Mouse (Mus musculus) hindbrain, embryonic 13.5 days (tissue): ENCODE data around the gene Gjc1. TPM values are rescaled to one million over a fixed set of nuclear protein-coding genes. Genes with fewer than 3 reads are reported as not detected.

ENCODE experiments used
- ATAC-seq: fragments of 200-750 bp; cut with Nextera tagmentation; 2 replicates; pipeline ENCODE4 v1.8.0; 2017; ENCODE audit warnings: moderate TSS enrichment; ENCODE audit not compliant: low FRiP score
- H3K27ac ChIP-seq: fragments of 300-500 bp; sonication (generic); 2 replicates; pipeline ENCODE4 v1.5.1; 2015; ENCODE audit warnings: inconsistent platforms, mild to moderate bottlenecking, moderate library complexity
- H3K27me3 ChIP-seq: fragments of 300-500 bp; sonication (generic); 2 replicates; pipeline ENCODE4 v1.6.1; 2015; ENCODE audit warnings: mild to moderate bottlenecking, inconsistent platforms
- H3K36me3 ChIP-seq: fragments of 300-500 bp; sonication (generic); 2 replicates; pipeline ENCODE4 v1.6.1; 2015; ENCODE audit warnings: mild to moderate bottlenecking, inconsistent platforms
- H3K4me1 ChIP-seq: fragments of 300-500 bp; sonication (generic); replicated peaks from 2 replicates; pipeline ENCODE4 v1.6.1; 2015; ENCODE audit warnings: inconsistent platforms
- H3K4me2 ChIP-seq: fragments of 300-500 bp; sonication (generic); 2 replicates; pipeline ENCODE4 v1.6.1; 2015; ENCODE audit warnings: inconsistent platforms, mild to moderate bottlenecking, moderate library complexity
- H3K4me3 ChIP-seq: fragments of 300-500 bp; sonication (generic); 2 replicates; pipeline ENCODE4 v1.5.1; 2015; ENCODE audit warnings: mild to moderate bottlenecking, inconsistent platforms
- H3K9ac ChIP-seq: fragments of 300-500 bp; sonication (generic); 2 replicates; pipeline ENCODE4 v1.6.1; 2015; ENCODE audit warnings: mild to moderate bottlenecking, inconsistent platforms
- H3K9me3 ChIP-seq: fragments of 300-500 bp; sonication (generic); 2 replicates; pipeline ENCODE4 v1.6.1; 2016; ENCODE audit warnings: inconsistent platforms
- WGBS: fragments of 180-500 bp; shearing (Covaris S2); methylation state at CpG from one replicate; pipeline ENCODE4 v1.1.7; 2015; 5-methylcytosine and 5-hydroxymethylcytosine counted together
- polyA plus RNA-seq: library from polyadenylated mRNA; unstranded; fragments of >200 nt; fragmentation: Nextera tagmentation; extraction: Ambion mirVana; gene quantifications from 2 replicates; pipeline ENCODE4 v1.2.1, GENCODE M21; 2015

The Gjc1 gene
- polyA plus RNA-seq: 43.8 and 44.8 TPM in 2 replicates

- peaks cover 16% of the 10 kb centered on the region for H3K27me3 ChIP-seq
- H3K9me3 ChIP-seq: no peaks in the 10 kb centered on the region
- peak; percentile 86 for ATAC-seq
- peaks cover 33% of the 10 kb centered on the region for H3K4me1 ChIP-seq
- no peaks in the 10 kb centered on the region for H3K36me3 ChIP-seq
- H3K9ac ChIP-seq: peak within 1 kb of the TSS; percentile 90
- peak within 1 kb of the TSS; percentile 86 for H3K4me2 ChIP-seq
- peak within 1 kb of the TSS; percentile 95 for H3K27ac ChIP-seq
- H3K4me3 ChIP-seq: peak within 1 kb of the TSS; percentile 85
- WGBS: under 1% methylated on average over 48 of the region's 97 CpGs
These were observed at the start of gene Gjc1 for GRCm38 (mm10) chr11:102819021-102819782. Gene Gjc1 (minus strand): TSS chr11:102819700.

- H3K4me2 ChIP-seq: no peak overlapping the region
- peaks cover 86% of the 10 kb centered on the region for H3K36me3 ChIP-seq
- no peak for ATAC-seq
- 39% methylated on average over 4 of the region's 4 CpGs for WGBS
- H3K27ac ChIP-seq: no peak overlapping the region
- no peaks in the 10 kb centered on the region for H3K9me3 ChIP-seq
- no peaks in the 10 kb centered on the region for H3K27me3 ChIP-seq
- no peaks in the 10 kb centered on the region for H3K4me1 ChIP-seq
- H3K4me3 ChIP-seq: no peak overlapping the region
- no peak overlapping the region for H3K9ac ChIP-seq
These were observed 44.8 kb upstream of the Gjc1 start for GRCm38 (mm10) chr11:102864272-102864671.

GRCm38 (mm10) chr11:102859933-102860332 is 40.4 kb upstream of the Gjc1 start:
- H3K27me3 ChIP-seq: no peaks in the 10 kb centered on the region
- no peak overlapping the region for H3K4me3 ChIP-seq
- WGBS: 95% methylated on average over 8 of the region's 8 CpGs
- no peak overlapping the region for H3K27ac ChIP-seq
- peaks cover 91% of the 10 kb centered on the region for H3K36me3 ChIP-seq
- H3K9me3 ChIP-seq: no peaks in the 10 kb centered on the region
- H3K4me2 ChIP-seq: no peak overlapping the region
- ATAC-seq: no peak
- H3K4me1 ChIP-seq: no peaks in the 10 kb centered on the region
- no peak overlapping the region for H3K9ac ChIP-seq

GRCm38 (mm10) chr11:102858951-102859350 is 39.5 kb upstream of the Gjc1 start:
- Histone ChIP-seq H3K4me1 (no peaks in the 10 kb centered on the region), H3K27me3 (no peaks in the 10 kb centered on the region), H3K36me3 (peaks cover 97% of the 10 kb centered on the region), H3K4me2 (no peak overlapping the region), H3K27ac (no peak overlapping the region), H3K9ac (no peak overlapping the region), H3K9me3 (no peaks in the 10 kb centered on the region), H3K4me3 (no peak overlapping the region)
- no peak for ATAC-seq
- WGBS: 82% methylated on average over 11 of the region's 11 CpGs

GRCm38 (mm10) chr11:102855941-102856340 is 36.4 kb upstream of the Gjc1 start:
- H3K4me1 ChIP-seq: no peaks in the 10 kb centered on the region
- H3K9me3 ChIP-seq: no peaks in the 10 kb centered on the region
- no peak overlapping the region for H3K27ac ChIP-seq
- H3K27me3 ChIP-seq: no peaks in the 10 kb centered on the region
- ATAC-seq: no peak
- no peak overlapping the region for H3K4me2 ChIP-seq
- H3K9ac ChIP-seq: no peak overlapping the region
- H3K36me3 ChIP-seq: peaks cover 95% of the 10 kb centered on the region
- H3K4me3 ChIP-seq: no peak overlapping the region
- WGBS: 86% methylated on average over 6 of the region's 6 CpGs

- Histone ChIP-seq H3K4me1 (no peaks in the 10 kb centered on the region), H3K4me2 (no peak overlapping the region), H3K9me3 (no peaks in the 10 kb centered on the region), H3K9ac (no peak overlapping the region), H3K4me3 (no peak overlapping the region), H3K27me3 (no peaks in the 10 kb centered on the region), H3K27ac (no peak overlapping the region), H3K36me3 (peaks cover 95% of the 10 kb centered on the region)
- ATAC-seq: no peak
These were observed 34.3 kb upstream of the Gjc1 start for GRCm38 (mm10) chr11:102853760-102854159.

- Histone ChIP-seq H3K9me3 (no peaks in the 10 kb centered on the region), H3K4me2 (no peak overlapping the region), H3K4me1 (no peaks in the 10 kb centered on the region), H3K27me3 (no peaks in the 10 kb centered on the region), H3K9ac (no peak overlapping the region), H3K36me3 (peaks cover 96% of the 10 kb centered on the region), H3K4me3 (no peak overlapping the region), H3K27ac (no peak overlapping the region)
- 68% methylated on average over 5 of the region's 5 CpGs for WGBS
- ATAC-seq: no peak
These were observed 32.4 kb upstream of the Gjc1 start for GRCm38 (mm10) chr11:102851883-102852282.

GRCm38 (mm10) chr11:102845926-102846325 is 26.4 kb upstream of the Gjc1 start:
- no peaks in the 10 kb centered on the region for H3K4me1 ChIP-seq
- no peak overlapping the region for H3K4me3 ChIP-seq
- no peaks in the 10 kb centered on the region for H3K9me3 ChIP-seq
- H3K9ac ChIP-seq: no peak overlapping the region
- 87% methylated on average over 10 of the region's 10 CpGs for WGBS
- ATAC-seq: no peak
- no peaks in the 10 kb centered on the region for H3K27me3 ChIP-seq
- no peak overlapping the region for H3K27ac ChIP-seq
- peaks cover 100% of the 10 kb centered on the region for H3K36me3 ChIP-seq
- no peak overlapping the region for H3K4me2 ChIP-seq

- Histone ChIP-seq H3K4me1 (0 out of 2 replicates have a peak, but pooled peaks cover 3% of the 10 kb centered on the region), H3K9ac (no peak overlapping the region), H3K4me3 (no peak overlapping the region), H3K4me2 (no peak overlapping the region), H3K27me3 (no peaks in the 10 kb centered on the region), H3K36me3 (peaks cover 75% of the 10 kb centered on the region), H3K27ac (0 out of 2 replicates have a peak overlapping the region, but pooled peaks have one; percentile 19), H3K9me3 (no peaks in the 10 kb centered on the region)
- WGBS: 92% methylated on average over 9 of the region's 9 CpGs
- no peak for ATAC-seq
These were observed 19.2 kb upstream of the Gjc1 start for GRCm38 (mm10) chr11:102838616-102839150.

- no peaks in the 10 kb centered on the region for H3K27me3 ChIP-seq
- no peak overlapping the region for H3K27ac ChIP-seq
- H3K36me3 ChIP-seq: peaks cover 69% of the 10 kb centered on the region
- no peak for ATAC-seq
- no peak overlapping the region for H3K4me2 ChIP-seq
- WGBS: 84% methylated on average over 2 of the region's 2 CpGs
- no peak overlapping the region for H3K4me3 ChIP-seq
- H3K9ac ChIP-seq: no peak overlapping the region
- 0 out of 2 replicates have a peak, but pooled peaks cover 3% of the 10 kb centered on the region for H3K4me1 ChIP-seq
- H3K9me3 ChIP-seq: no peaks in the 10 kb centered on the region
These were observed 18.6 kb upstream of the Gjc1 start for GRCm38 (mm10) chr11:102838126-102838525.

GRCm38 (mm10) chr11:102837385-102837784 is 17.9 kb upstream of the Gjc1 start:
- no peaks in the 10 kb centered on the region for H3K27me3 ChIP-seq
- peak overlapping the region; percentile 18; the same call in 1 of the 2 replicates for H3K27ac ChIP-seq
- peaks cover 62% of the 10 kb centered on the region for H3K36me3 ChIP-seq
- no peaks in the 10 kb centered on the region for H3K9me3 ChIP-seq
- ATAC-seq: no peak
- H3K4me2 ChIP-seq: no peak overlapping the region
- no peak overlapping the region for H3K9ac ChIP-seq
- no peak overlapping the region for H3K4me3 ChIP-seq
- 96% methylated on average over 1 of the region's 1 CpGs for WGBS
- H3K4me1 ChIP-seq: 0 out of 2 replicates have a peak, but pooled peaks cover 3% of the 10 kb centered on the region

GRCm38 (mm10) chr11:102836146-102836545 is 16.6 kb upstream of the Gjc1 start:
- no peak overlapping the region for H3K27ac ChIP-seq
- no peak overlapping the region for H3K4me3 ChIP-seq
- no peak for ATAC-seq
- no peaks in the 10 kb centered on the region for H3K9me3 ChIP-seq
- H3K9ac ChIP-seq: no peak overlapping the region; the same call in 1 of the 2 replicates
- 87% methylated on average over 9 of the region's 9 CpGs for WGBS
- 0 out of 2 replicates have a peak, but pooled peaks cover 3% of the 10 kb centered on the region for H3K4me1 ChIP-seq
- no peaks in the 10 kb centered on the region for H3K27me3 ChIP-seq
- H3K4me2 ChIP-seq: no peak overlapping the region
- peaks cover 50% of the 10 kb centered on the region for H3K36me3 ChIP-seq
